12 mouse cellular contexts compared by ENCODE assay signal in the genomic region with DNA sequence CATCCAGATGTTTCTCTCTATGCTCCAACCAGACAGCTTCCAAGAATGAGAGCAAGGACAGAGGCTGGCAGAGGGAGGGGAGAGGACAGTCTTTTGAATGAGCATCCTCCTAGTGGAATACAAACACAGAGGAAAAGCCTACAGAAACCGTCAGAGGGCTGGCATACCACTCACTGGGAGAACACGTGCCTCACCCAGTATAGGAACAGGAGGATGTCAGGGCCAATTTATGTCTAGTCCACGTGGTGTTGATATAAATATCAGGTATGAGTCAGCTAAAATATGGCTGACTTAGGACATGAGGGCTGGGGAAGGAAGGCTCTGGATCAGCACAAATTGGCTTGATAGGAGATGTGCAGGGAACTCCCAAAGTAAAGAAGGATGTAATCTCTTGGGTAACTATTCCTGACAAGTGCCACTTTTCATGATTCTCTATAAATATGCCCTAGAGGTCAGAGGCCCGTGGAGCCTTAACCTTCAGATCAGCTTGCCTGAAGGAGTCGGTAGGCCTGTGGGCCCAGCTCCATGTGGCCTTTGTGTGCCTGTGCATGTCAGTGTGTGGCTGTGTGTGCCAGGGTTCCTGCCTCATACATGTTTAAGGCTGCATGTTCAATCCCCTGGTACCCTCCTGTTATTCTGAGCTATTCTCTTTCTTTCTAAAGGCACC.
DNase-seq lines count a peak whose midpoint lies in the region; ATAC-seq and TF ChIP-seq lines count a peak whose summit lies in the region.
"Had no signal": no experiment of that assay in that cellular context is flagged by ENCODE, and none has a peak within 500 bp of the region (broad histone marks: within the 10 kb centered on the region; RNA-seq: fewer than 3 reads in every experiment).

No protein-coding gene starts in this region.

- H3K9me3 ChIP-seq in hindbrain, postnatal 0 days (ENCODE audit: low read length), result no peaks in the 10 kb centered on the region
- H3K9me3 ChIP-seq in hindbrain, embryonic 11.5 days (ENCODE audit: control insufficient read depth, low read length), result no peaks in the 10 kb centered on the region

- 0 out of 2 replicates have a peak, but pooled peaks have one; percentile 32 for ATAC-seq in hindbrain, postnatal 0 days
- ATAC-seq in hindbrain, embryonic 11.5 days (ENCODE audit: low FRiP score), result no peak

- WGBS in hindbrain, postnatal 0 days, result 52% methylated on average over 5 of the region's 5 CpGs
- WGBS in hindbrain, embryonic 11.5 days, result 55% methylated on average over 5 of the region's 5 CpGs

- no peak overlapping the region for H3K4me2 ChIP-seq in hindbrain, postnatal 0 days (ENCODE audit: low read depth, low read length)
- no peak overlapping the region for H3K4me2 ChIP-seq in hindbrain, embryonic 11.5 days (replicated peaks; ENCODE audit: low read depth, low read length)

- H3K9ac ChIP-seq in hindbrain, postnatal 0 days (replicated peaks; ENCODE audit: low read length), result no peak overlapping the region
- no peak overlapping the region for H3K9ac ChIP-seq in hindbrain, embryonic 11.5 days (ENCODE audit: low read depth, low read length)

- H3K4me3 ChIP-seq in hindbrain, postnatal 0 days (ENCODE audit: low read length), result no peak overlapping the region
- H3K4me3 ChIP-seq in hindbrain, embryonic 11.5 days (ENCODE audit: low read depth, low read length), result no peak overlapping the region

- intact Hi-C loops in left cerebral cortex, postnatal 36 days (cut with DNase I), result no loop called here

- no peak overlapping the region for H3K27ac ChIP-seq in hindbrain, postnatal 0 days
- H3K27ac ChIP-seq in hindbrain, embryonic 11.5 days (ENCODE audit: low read depth, low read length), result no peak overlapping the region

- TF ChIP-seq CTCF in hindbrain, postnatal 0 days (IDR thresholded peaks at IDR 0.05; ENCODE audit: low read depth), result no peak

- H3K4me1 ChIP-seq in hindbrain, postnatal 0 days (ENCODE audit: insufficient read depth, low read length), result 0 out of 2 replicates have a peak, but pooled peaks cover 5% of the 10 kb centered on the region
- no peaks in the 10 kb centered on the region for H3K4me1 ChIP-seq in hindbrain, embryonic 11.5 days (replicated peaks; ENCODE audit: control insufficient read depth, insufficient read depth, low read length)

- no peak for DNase-seq in hindbrain, postnatal 0 days (ENCODE audit: low spot score)
- DNase-seq in hindbrain, embryonic 11.5 days (ENCODE audit: low spot score), result no peak
- DNase-seq in retina, postnatal 1 day, result peak; percentile 20
- DNase-seq in retina, embryonic 14.5 days (ENCODE audit: low spot score), result no peak
- peak; percentile 15 to 25 for DNase-seq in left cerebral cortex, postnatal 36 days (ENCODE audit: low spot score in 2 of 2)
- DNase-seq in telencephalon, adult 2 months (ENCODE audit: low read depth, low spot score), result peak; percentile 43
- DNase-seq in testis, postnatal 14 days (ENCODE audit: low spot score), result no peak
- DNase-seq: adrenal gland, postnatal 36 days; cerebellum, adult 18-20 months; liver; lung, postnatal 14 days; thymus, adult 2 months had no signal

- H3K36me3 ChIP-seq in hindbrain, postnatal 0 days (ENCODE audit: insufficient read depth, low read length), result no peaks in the 10 kb centered on the region
- no peaks in the 10 kb centered on the region for H3K36me3 ChIP-seq in hindbrain, embryonic 11.5 days (ENCODE audit: control insufficient read depth, insufficient read depth, low read length)

- H3K27me3 ChIP-seq in hindbrain, postnatal 0 days (ENCODE audit: insufficient read depth, low read length), result no peaks in the 10 kb centered on the region
- no peaks in the 10 kb centered on the region for H3K27me3 ChIP-seq in hindbrain, embryonic 11.5 days (ENCODE audit: control insufficient read depth, insufficient read depth, low read length)

Comparison
In these comparisons a context has a peak if more than half of its experiments do, and no peak if none do; other contexts are left out.
1. DNase-seq: peak in retina, postnatal 1 day (single experiment), left cerebral cortex, postnatal 36 days (2 of 2) and telencephalon, adult 2 months (single experiment); none in hindbrain, postnatal 0 days (single experiment), hindbrain, embryonic 11.5 days (single experiment), retina, embryonic 14.5 days (single experiment) and testis, postnatal 14 days (single experiment).